Mouse (Mus musculus): Measurements from ENCODE around the gene Inppl1.

DNA sequence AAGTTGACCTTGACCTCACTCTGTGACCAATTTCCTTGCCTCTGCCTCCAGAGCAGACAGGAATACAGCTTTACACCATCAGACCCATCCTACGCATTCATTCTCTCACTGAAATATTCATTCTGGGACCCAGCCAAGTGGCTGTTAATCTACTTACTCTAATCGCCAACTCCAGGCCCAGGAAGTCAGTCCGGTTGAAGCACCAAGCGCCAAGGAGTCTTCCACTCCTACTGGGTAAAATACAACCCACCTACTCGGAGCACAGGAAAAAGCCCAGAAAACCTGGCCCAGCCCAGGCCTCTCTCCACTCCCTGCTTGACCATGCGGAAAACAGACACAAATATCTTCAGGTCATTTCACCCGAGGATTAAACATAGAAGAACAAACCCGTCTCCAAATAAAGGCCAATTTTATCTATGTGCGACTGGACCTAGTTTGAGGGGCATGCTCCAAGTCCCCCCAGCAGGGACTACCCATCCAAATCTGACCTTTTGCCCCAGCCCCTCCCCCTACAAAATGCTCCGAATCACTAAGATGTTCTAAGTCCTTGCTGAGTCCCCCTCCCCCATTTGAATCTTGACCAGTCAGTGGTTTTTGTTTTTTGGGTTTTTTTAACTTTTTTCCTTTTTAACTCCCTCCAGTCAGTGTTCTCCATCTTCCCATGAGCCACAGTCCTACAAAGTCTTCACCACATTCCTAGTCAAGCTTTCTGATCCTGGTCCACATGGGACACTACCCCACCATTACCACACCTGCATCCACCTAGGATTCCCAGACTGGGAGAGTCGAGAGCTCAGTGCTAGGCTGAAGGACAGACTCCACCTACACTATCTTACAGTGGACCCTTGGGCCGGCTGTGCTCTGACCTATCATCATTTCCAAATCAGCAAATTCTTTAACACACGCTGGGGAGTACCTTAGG is 30.5 kb upstream of the Inppl1 start:
- TF ChIP-seq POLR2A (IDR thresholded peaks at IDR 0.05; ENCODE audit: low read depth, low read length) (no peak), CTCF (IDR thresholded peaks at IDR 0.05; ENCODE audit: extremely low read depth, insufficient read length, insufficient replicate concordance, low read depth, low read length) (no peak)

Data from small intestine, adult 2 months (tissue).